Mouse (Mus musculus) heart, postnatal 4 days (tissue): ENCODE data around the gene Prok1. TPM values are rescaled to one million over a fixed set of nuclear protein-coding genes. Genes with fewer than 3 reads are reported as not detected.

Source experiments
- DNase-seq: peaks from one replicate; pipeline ENCODE4 v3.0.0; 2021
- total RNA-seq, 2 experiments: library from RNA; stranded (reverse); gene quantifications; 2 replicates each; pipeline ENCODE4 v1.2.3; 2021

The Prok1 gene
- total RNA-seq, 2 experiments from 2014 or later: 0.36 TPM; not detected in 1

- no peak for DNase-seq
Measured at GRCm38 (mm10) chr3:107185597-107185996, 53.9 kb downstream of the Prok1 start.

GRCm38 (mm10) chr3:107183178-107183577 is 56.3 kb downstream of the Prok1 start:
- DNase-seq: peak; percentile 68

Other genes with a start within 250 kb of the Prok1 start
- under 1 TPM; 0.50 to 0.69 TPM for gene Kcna3, start 203.5 kb downstream of the Prok1 start, total RNA-seq
- gene Kcna2, start 138.6 kb downstream of the Prok1 start, total RNA-seq: under 1 TPM; 0.14 to 0.43 TPM
- gene Kcna10, start 56.7 kb downstream of the Prok1 start, total RNA-seq: not detected
- gene Cym, start 18.0 kb downstream of the Prok1 start, total RNA-seq: not detected
- gene A630076J17Rik, start 9.1 kb downstream of the Prok1 start, total RNA-seq: not detected
- 10 to 100 TPM; 69.7 to 70.3 TPM for gene Lamtor5, start 39.2 kb upstream of the Prok1 start, total RNA-seq
- gene Slc16a4, start 51.5 kb upstream of the Prok1 start, total RNA-seq: under 1 TPM; 0.31 to 0.32 TPM
- gene Rbm15, start 94.0 kb upstream of the Prok1 start, total RNA-seq: 10 to 100 TPM; 33.0 to 35.1 TPM
- under 1 TPM; 0.21 to 0.61 TPM for gene Kcnc4, start 219.8 kb upstream of the Prok1 start, total RNA-seq